Mouse (Mus musculus): ENCODE data around the gene Slc23a3.
A peak's percentile ranks its signal among the peaks of the same experiment; 100 is the strongest.

DNA sequence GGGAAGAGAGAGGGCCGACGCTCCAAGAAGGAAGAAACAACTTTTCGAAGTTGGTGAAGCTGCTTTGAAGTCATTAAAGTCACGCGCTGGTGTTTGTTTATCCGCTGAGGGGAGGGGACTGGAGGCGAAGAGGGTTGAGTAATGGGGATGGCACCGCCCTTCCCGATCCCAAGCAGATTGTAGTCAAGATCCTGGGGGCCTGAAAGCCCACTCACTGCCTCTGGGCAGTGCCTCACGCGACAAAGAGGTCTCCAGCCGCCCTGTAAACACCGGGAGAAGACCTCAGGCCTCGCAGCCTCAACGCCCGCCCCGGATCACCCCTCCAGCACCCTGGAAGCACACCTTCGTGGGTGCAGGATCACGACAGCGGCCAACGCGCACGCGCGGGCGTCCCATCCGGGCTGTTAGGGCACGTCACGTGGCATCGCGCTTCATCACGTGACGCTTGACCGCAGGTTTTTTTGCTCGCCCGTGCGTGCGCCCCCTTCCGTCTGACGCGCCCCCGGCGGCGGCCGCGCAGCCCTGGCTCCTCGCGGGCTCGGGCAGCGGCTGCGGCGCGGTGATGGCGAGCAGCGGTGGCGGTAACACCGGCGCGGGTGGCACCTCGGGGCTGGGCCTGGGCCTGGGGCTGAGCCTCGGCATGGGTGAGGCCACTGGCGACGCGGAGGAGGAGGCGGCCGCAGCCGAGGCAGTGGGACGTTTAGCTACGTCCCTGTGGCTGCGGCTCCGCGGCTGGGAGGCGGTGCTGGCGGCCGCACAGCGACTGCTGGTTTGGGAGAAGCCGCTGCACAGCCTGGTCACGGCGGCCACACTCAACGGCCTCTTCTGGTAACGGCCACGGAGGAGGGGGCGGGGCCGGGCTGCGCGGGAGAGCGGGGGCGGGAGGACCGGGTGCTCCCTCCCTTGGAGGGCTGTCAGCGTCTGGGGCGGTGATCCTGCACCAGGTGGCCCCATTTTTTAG is 8.9 kb upstream of the Slc23a3 start, which contains the start of the genes Cnppd1 and Retreg2:
- TF ChIP-seq POLR2A (IDR thresholded peaks at IDR 0.05; ENCODE audit: low read depth, low read length): peak; percentile 93
- peak; percentile 54 for TF ChIP-seq CTCF (conservative IDR thresholded peaks at IDR 0.05; ENCODE audit: insufficient read depth, insufficient read length, low read depth, low read length)

Data from kidney, adult 2 months (tissue).